Mouse (Mus musculus): Measurements from ENCODE around the gene Klc1.

DNA sequence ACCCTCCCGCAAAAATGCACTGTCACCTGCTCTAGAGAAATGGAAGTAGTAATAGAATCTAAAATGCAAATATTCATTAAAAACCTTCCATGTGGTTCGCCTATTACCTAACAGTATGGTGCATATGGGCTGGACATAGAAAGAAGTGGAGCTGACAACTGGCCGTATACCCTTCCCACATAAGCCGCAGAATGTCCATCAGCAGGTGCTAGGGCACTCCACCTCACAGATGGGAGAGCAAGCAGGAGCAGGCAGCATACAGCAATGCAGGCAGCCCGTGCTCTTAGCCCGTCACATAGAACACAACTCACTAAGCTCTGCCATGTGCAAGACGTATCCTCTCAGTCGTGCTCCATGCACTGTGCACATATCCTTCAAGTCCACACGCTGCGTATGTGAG lies 88.2 kb downstream of the Klc1 start:
- TF ChIP-seq CTCF (conservative IDR thresholded peaks at IDR 0.05; ENCODE audit: insufficient read depth, insufficient read length, low read depth, low read length) (no peak), POLR2A (IDR thresholded peaks at IDR 0.05; ENCODE audit: low read depth, low read length) (no peak)

All from kidney, adult 2 months (tissue).